Mouse (Mus musculus) liver, embryonic 14.5 days (tissue): ENCODE results near the gene Cnnm2.

Experiments used
- CTCF ChIP-seq: IDR thresholded peaks from 2 replicates; pipeline ENCODE4 v1.5.1; 2016; ENCODE audit warnings: antibody characterized with exemption, low read depth, control low read depth
- EP300 ChIP-seq: IDR thresholded peaks from 2 replicates; pipeline ENCODE4 v1.6.1; 2016; ENCODE audit warnings: antibody characterized with exemption, low read depth

DNA sequence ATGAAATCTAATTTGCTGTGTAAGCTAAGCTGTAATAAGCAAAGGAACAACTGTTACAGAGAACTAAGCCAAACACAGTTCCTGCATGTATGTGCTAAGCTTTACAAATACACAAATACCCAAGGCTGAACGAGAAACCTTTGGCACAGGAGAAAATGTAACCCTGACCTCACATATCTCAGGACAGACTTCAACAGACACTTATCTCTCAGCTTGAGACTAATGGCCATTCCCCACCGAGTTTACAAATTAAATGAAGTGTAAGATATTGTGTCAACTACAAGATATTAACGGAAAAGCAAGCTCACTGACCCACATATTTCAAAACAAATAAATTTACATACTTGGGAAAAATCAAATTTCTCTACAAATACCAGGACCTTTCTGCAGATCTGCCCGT, 166.7 kb downstream of the Cnnm2 start:
- no peak for TF ChIP-seq CTCF
- TF ChIP-seq EP300: no peak
